Mouse (Mus musculus) forebrain, embryonic 16.5 days (tissue): Measurements from ENCODE around the gene Atxn1. TPM values are rescaled to one million over a fixed set of nuclear protein-coding genes. Genes with fewer than 3 reads are reported as not detected.

Experiments
- ATAC-seq: fragments of 200-750 bp; cut with Nextera tagmentation; 2 replicates; pipeline ENCODE4 v1.8.0; 2017; ENCODE audit warnings: mild to moderate bottlenecking, moderate library complexity
- H3K27ac ChIP-seq: fragments of 300-500 bp; sonication (generic); 2 replicates; pipeline ENCODE4 v1.5.1; 2014; ENCODE audit warnings: low read length, control low read depth
- H3K27me3 ChIP-seq: fragments of 300-500 bp; sonication (generic); replicated peaks from 2 replicates; pipeline ENCODE4 v1.6.1; 2014; ENCODE audit warnings: low read length; ENCODE audit not compliant: control insufficient read depth, insufficient read depth
- H3K36me3 ChIP-seq: fragments of 300-500 bp; sonication (generic); 2 replicates; pipeline ENCODE4 v1.6.1; 2014; ENCODE audit not compliant: control insufficient read depth, insufficient read depth
- H3K4me1 ChIP-seq: fragments of 300-500 bp; sonication (generic); replicated peaks from 2 replicates; pipeline ENCODE4 v1.6.1; 2014; ENCODE audit warnings: low read length; ENCODE audit not compliant: control insufficient read depth, insufficient read depth
- H3K4me2 ChIP-seq: fragments of 300-500 bp; sonication (generic); 2 replicates; pipeline ENCODE4 v1.6.1; 2014; ENCODE audit warnings: mild to moderate bottlenecking, low read length, control low read depth
- H3K4me3 ChIP-seq: fragments of 300-500 bp; sonication (generic); replicated peaks from 2 replicates; pipeline ENCODE4 v1.5.1; 2014; ENCODE audit warnings: mild to moderate bottlenecking, low read length, control low read depth
- H3K9ac ChIP-seq: fragments of 300-500 bp; sonication (generic); replicated peaks from 2 replicates; pipeline ENCODE4 v1.6.1; 2014; ENCODE audit warnings: low read depth, low read length, control low read depth
- H3K9me3 ChIP-seq: fragments of 300-500 bp; sonication (generic); 2 replicates; pipeline ENCODE4 v1.6.1; 2016; ENCODE audit warnings: low read length; ENCODE audit not compliant: control insufficient read depth
- WGBS: fragments of 180-500 bp; shearing (Covaris S2); extraction: QIAGEN DNeasy Blood & Tissue Kit; methylation state at CpG from one replicate; pipeline ENCODE4 v1.1.7; 2014; 5-methylcytosine and 5-hydroxymethylcytosine counted together
- polyA plus RNA-seq: library from polyadenylated mRNA; unstranded; fragments of >200 nt; fragmentation: Nextera tagmentation; extraction: Ambion mirVana; gene quantifications from 2 replicates; pipeline ENCODE4 v1.2.1, GENCODE M21; 2015

Gene Atxn1
- polyA plus RNA-seq, 1 experiment from 2014 or later, result 15.3 TPM

GRCm38 (mm10) chr13:45854531-45854930 lies 110.3 kb downstream of the Atxn1 start:
- 76% methylated on average over 5 of the region's 5 CpGs for WGBS
- ATAC-seq, result no peak
- no peaks in the 10 kb centered on the region for H3K36me3 ChIP-seq

GRCm38 (mm10) chr13:45853691-45854090 lies 111.1 kb downstream of the Atxn1 start:
- H3K36me3 ChIP-seq, result no peaks in the 10 kb centered on the region
- no peaks in the 10 kb centered on the region for H3K27me3 ChIP-seq
- no peak for ATAC-seq
- WGBS, result 66% methylated on average over 6 of the region's 6 CpGs
- no peak overlapping the region for H3K4me3 ChIP-seq
- H3K9ac ChIP-seq, result no peak overlapping the region
- no peak overlapping the region for H3K27ac ChIP-seq
- H3K9me3 ChIP-seq, result no peaks in the 10 kb centered on the region
- no peaks in the 10 kb centered on the region for H3K4me1 ChIP-seq
- no peak overlapping the region for H3K4me2 ChIP-seq

More at GRCm38 (mm10) chr13:45854531-45854930, 110.3 kb downstream of the Atxn1 start:
- Histone ChIP-seq H3K27ac (no peak overlapping the region), H3K4me2 (no peak overlapping the region), H3K9me3 (no peaks in the 10 kb centered on the region), H3K27me3 (no peaks in the 10 kb centered on the region), H3K4me1 (no peaks in the 10 kb centered on the region), H3K4me3 (no peak overlapping the region), H3K9ac (no peak overlapping the region)

- Histone ChIP-seq H3K4me2 (no peak overlapping the region), H3K4me1 (no peaks in the 10 kb centered on the region), H3K27me3 (no peaks in the 10 kb centered on the region), H3K9ac (no peak overlapping the region), H3K27ac (no peak overlapping the region), H3K36me3 (no peaks in the 10 kb centered on the region), H3K9me3 (no peaks in the 10 kb centered on the region), H3K4me3 (no peak overlapping the region)
- WGBS, result 89% methylated on average over 2 of the region's 2 CpGs
- ATAC-seq, result no peak
Measured at GRCm38 (mm10) chr13:45852288-45852687, 112.5 kb downstream of the Atxn1 start.

GRCm38 (mm10) chr13:45851746-45852145 lies 113.1 kb downstream of the Atxn1 start:
- WGBS, result 84% methylated on average over 2 of the region's 2 CpGs
- Histone ChIP-seq H3K36me3 (no peaks in the 10 kb centered on the region), H3K9ac (no peak overlapping the region), H3K27me3 (no peaks in the 10 kb centered on the region), H3K4me2 (no peak overlapping the region), H3K27ac (no peak overlapping the region), H3K9me3 (no peaks in the 10 kb centered on the region), H3K4me3 (no peak overlapping the region), H3K4me1 (no peaks in the 10 kb centered on the region)
- ATAC-seq, result no peak

GRCm38 (mm10) chr13:45851156-45851555 lies 113.7 kb downstream of the Atxn1 start:
- Histone ChIP-seq H3K27ac (no peak overlapping the region), H3K4me3 (no peak overlapping the region), H3K4me2 (no peak overlapping the region), H3K9ac (no peak overlapping the region), H3K9me3 (no peaks in the 10 kb centered on the region), H3K27me3 (no peaks in the 10 kb centered on the region), H3K36me3 (no peaks in the 10 kb centered on the region), H3K4me1 (no peaks in the 10 kb centered on the region)
- no peak for ATAC-seq
- 91% methylated on average over 4 of the region's 4 CpGs for WGBS

- ATAC-seq, result no peak
- 95% methylated on average over 5 of the region's 5 CpGs for WGBS
- Histone ChIP-seq H3K9ac (no peak overlapping the region), H3K36me3 (no peaks in the 10 kb centered on the region), H3K27me3 (no peaks in the 10 kb centered on the region), H3K27ac (no peak overlapping the region), H3K4me3 (no peak overlapping the region), H3K4me1 (no peaks in the 10 kb centered on the region), H3K4me2 (no peak overlapping the region), H3K9me3 (no peaks in the 10 kb centered on the region)
Measured at GRCm38 (mm10) chr13:45850181-45850974, 114.4 kb downstream of the Atxn1 start.

GRCm38 (mm10) chr13:45849145-45850023 lies 115.4 kb downstream of the Atxn1 start:
- Histone ChIP-seq H3K27me3 (no peaks in the 10 kb centered on the region), H3K27ac (no peak overlapping the region), H3K4me1 (no peaks in the 10 kb centered on the region), H3K9ac (no peak overlapping the region), H3K4me3 (no peak overlapping the region), H3K9me3 (no peaks in the 10 kb centered on the region), H3K4me2 (no peak overlapping the region), H3K36me3 (no peaks in the 10 kb centered on the region)
- 92% methylated on average over 7 of the region's 7 CpGs for WGBS
- ATAC-seq, result no peak

- H3K9me3 ChIP-seq, result no peaks in the 10 kb centered on the region
- no peaks in the 10 kb centered on the region for H3K27me3 ChIP-seq
- H3K9ac ChIP-seq, result no peak overlapping the region
- H3K4me2 ChIP-seq, result no peak overlapping the region
- H3K27ac ChIP-seq, result no peak overlapping the region
- WGBS, result 76% methylated on average over 5 of the region's 5 CpGs
- ATAC-seq, result no peak
- H3K4me3 ChIP-seq, result no peak overlapping the region
- H3K36me3 ChIP-seq, result no peaks in the 10 kb centered on the region
- H3K4me1 ChIP-seq, result no peaks in the 10 kb centered on the region
Measured at GRCm38 (mm10) chr13:45842511-45843055, 122.2 kb downstream of the Atxn1 start.

GRCm38 (mm10) chr13:45839901-45840300 lies 124.9 kb downstream of the Atxn1 start:
- Histone ChIP-seq H3K4me3 (no peak overlapping the region), H3K4me2 (no peak overlapping the region), H3K27ac (no peak overlapping the region), H3K36me3 (no peaks in the 10 kb centered on the region), H3K27me3 (no peaks in the 10 kb centered on the region), H3K4me1 (no peaks in the 10 kb centered on the region), H3K9me3 (no peaks in the 10 kb centered on the region), H3K9ac (no peak overlapping the region)
- 80% methylated on average over 7 of the region's 7 CpGs for WGBS
- ATAC-seq, result no peak
